Comparison of ENCODE assay signal across 9 mouse cellular contexts in genomic region chr11:55087006-55087405, GRCm38 (mm10). TPM values are rescaled to one million over a fixed set of nuclear protein-coding genes. Genes with fewer than 3 reads are reported as not detected.
DNase-seq lines count a peak whose midpoint lies in the region; ATAC-seq and TF ChIP-seq lines count a peak whose summit lies in the region.
"Had no signal": no experiment of that assay in that cellular context is flagged by ENCODE, and none has a peak within 500 bp of the region (broad histone marks: within the 10 kb centered on the region; RNA-seq: fewer than 3 reads in every experiment).

No protein-coding gene starts in this region.

- peak; percentile 79 for DNase-seq in neural tube, embryonic 10.5 days (ENCODE audit: extremely low spot score, low spot score)
- DNase-seq in c-Kit-positive CD71-positive TER-119-positive erythroid progenitor cells, embryonic 14.5 days (ENCODE audit: low spot score): peak; percentile 51
- DNase-seq in left cerebral cortex, postnatal 36 days (ENCODE audit: low spot score in 2 of 2): peak; percentile 49 to 56
- DNase-seq in stomach, postnatal 0 days (ENCODE audit: low spot score): peak; percentile 80

- peak; percentile 99 for TF ChIP-seq CTCF in stomach, postnatal 0 days (IDR thresholded peaks at IDR 0.05; ENCODE audit: low read depth)

- intact Hi-C loops in left cerebral cortex, postnatal 36 days (cut with DNase I): loop anchor here (1.0 to 5.0 kb wide), 4 partner anchors 40 to 205 kb away; no protein-coding TSS in a partner anchor

- no peaks in the 10 kb centered on the region for H3K9me3 ChIP-seq in neural tube, embryonic 15.5 days (replicated peaks)
- H3K9me3 ChIP-seq in forebrain, embryonic 16.5 days (ENCODE audit: control insufficient read depth, low read length): no peaks in the 10 kb centered on the region
- H3K9me3 ChIP-seq in hindbrain, embryonic 15.5 days: no peaks in the 10 kb centered on the region
- H3K9me3 ChIP-seq in stomach, postnatal 0 days (ENCODE audit: control insufficient read depth, low read length): no peaks in the 10 kb centered on the region

- 7% methylated on average over 10 of the region's 10 CpGs for WGBS in neural tube, embryonic 15.5 days
- 3% methylated on average over 10 of the region's 10 CpGs for WGBS in forebrain, embryonic 16.5 days
- WGBS in hindbrain, embryonic 15.5 days: 5% methylated on average over 10 of the region's 10 CpGs
- WGBS in stomach, postnatal 0 days: 9% methylated on average over 10 of the region's 10 CpGs

- H3K4me1 ChIP-seq in neural tube, embryonic 15.5 days: peaks cover 2% of the 10 kb centered on the region
- H3K4me1 ChIP-seq in forebrain, embryonic 16.5 days (replicated peaks; ENCODE audit: control insufficient read depth, insufficient read depth, low read length): no peaks in the 10 kb centered on the region
- H3K4me1 ChIP-seq in hindbrain, embryonic 15.5 days (replicated peaks): no peaks in the 10 kb centered on the region
- H3K4me1 ChIP-seq in stomach, postnatal 0 days (replicated peaks; ENCODE audit: control insufficient read depth, insufficient read depth): no peaks in the 10 kb centered on the region

- no peak overlapping the region for H3K9ac ChIP-seq in neural tube, embryonic 15.5 days (replicated peaks)
- H3K9ac ChIP-seq in forebrain, embryonic 16.5 days (replicated peaks; ENCODE audit: low read depth, low read length): no peak overlapping the region
- no peak overlapping the region for H3K9ac ChIP-seq in hindbrain, embryonic 15.5 days
- H3K9ac ChIP-seq in stomach, postnatal 0 days (ENCODE audit: low read length): no peak overlapping the region

- H3K27me3 ChIP-seq in neural tube, embryonic 15.5 days (replicated peaks): no peaks in the 10 kb centered on the region
- no peaks in the 10 kb centered on the region for H3K27me3 ChIP-seq in forebrain, embryonic 16.5 days (replicated peaks; ENCODE audit: control insufficient read depth, insufficient read depth, low read length)
- no peaks in the 10 kb centered on the region for H3K27me3 ChIP-seq in hindbrain, embryonic 15.5 days
- H3K27me3 ChIP-seq in stomach, postnatal 0 days (ENCODE audit: control insufficient read depth, insufficient read depth, low read length): no peaks in the 10 kb centered on the region

- no peaks in the 10 kb centered on the region for H3K36me3 ChIP-seq in neural tube, embryonic 15.5 days
- no peaks in the 10 kb centered on the region for H3K36me3 ChIP-seq in forebrain, embryonic 16.5 days (ENCODE audit: control insufficient read depth, insufficient read depth)
- no peaks in the 10 kb centered on the region for H3K36me3 ChIP-seq in hindbrain, embryonic 15.5 days
- no peaks in the 10 kb centered on the region for H3K36me3 ChIP-seq in stomach, postnatal 0 days (ENCODE audit: control insufficient read depth, insufficient read depth, low read length)

- H3K27ac ChIP-seq in neural tube, embryonic 15.5 days (replicated peaks): no peak overlapping the region
- H3K27ac ChIP-seq in forebrain, embryonic 16.5 days (ENCODE audit: low read length): no peak overlapping the region
- H3K27ac ChIP-seq in hindbrain, embryonic 15.5 days (replicated peaks): no peak overlapping the region
- no peak overlapping the region for H3K27ac ChIP-seq in stomach, postnatal 0 days (replicated peaks)

- ATAC-seq in neural tube, embryonic 15.5 days (ENCODE audit: low FRiP score): no peak
- ATAC-seq in forebrain, embryonic 16.5 days: peak; percentile 54; the same call in 1 of the 2 replicates
- ATAC-seq in hindbrain, embryonic 15.5 days (ENCODE audit: low FRiP score, low read depth): 0 out of 2 replicates have a peak, but pooled peaks have one; percentile 71
- ATAC-seq in monocyte, adult 5-6 weeks (replicated peaks; ENCODE audit: insufficient number of reproducible peaks, low FRiP score, low TSS enrichment, poor library complexity, severe bottlenecking): peak; percentile 90
- ATAC-seq in stomach, postnatal 0 days (ENCODE audit: low FRiP score, low TSS enrichment): peak; percentile 58; the same call in 1 of the 2 replicates

- H3K4me2 ChIP-seq in neural tube, embryonic 15.5 days: no peak overlapping the region
- H3K4me2 ChIP-seq in forebrain, embryonic 16.5 days (ENCODE audit: low read length): no peak overlapping the region
- no peak overlapping the region for H3K4me2 ChIP-seq in hindbrain, embryonic 15.5 days
- H3K4me2 ChIP-seq in stomach, postnatal 0 days (replicated peaks; ENCODE audit: low read depth): no peak overlapping the region

- H3K4me3 ChIP-seq in neural tube, embryonic 15.5 days (replicated peaks): no peak overlapping the region
- H3K4me3 ChIP-seq in forebrain, embryonic 16.5 days (replicated peaks; ENCODE audit: low read length): no peak overlapping the region
- H3K4me3 ChIP-seq in hindbrain, embryonic 15.5 days: no peak overlapping the region
- H3K4me3 ChIP-seq in stomach, postnatal 0 days (ENCODE audit: low read depth, low read length): no peak overlapping the region
- H3K4me3 ChIP-seq: erythroblast, embryonic 14.5 days had no signal

- no peak for TF ChIP-seq EP300 in stomach, postnatal 0 days (optimal IDR thresholded peaks at IDR 0.05)

RNA-seq across cellular contexts. Expression of gene Ccdc69, which starts 9.1 kb away (rescaled TPM):
- polyA plus RNA-seq in neural tube, embryonic 15.5 days (2015; fragmentation: Nextera tagmentation; extraction: Ambion mirVana): 0.56 and 2.7 TPM in 2 replicates
- 0.29 TPM in 1 of 2 replicates, not detected in the other for polyA plus RNA-seq in forebrain, embryonic 16.5 days (2015; fragmentation: Nextera tagmentation; extraction: Ambion mirVana)
- 0.45 and 0.49 TPM in 2 replicates for polyA plus RNA-seq in hindbrain, embryonic 15.5 days (2015; fragmentation: Nextera tagmentation; extraction: Ambion mirVana)
- total RNA-seq in left cerebral cortex, postnatal 36 days (2021): under 1 TPM in 1 of 2 experiments, not detected in 1; 0.25 TPM
- 41.1 to 55.7 TPM (median 42.3 TPM) in 3 replicates for total RNA-seq in monocyte, adult 5-6 weeks (2017)
- polyA plus RNA-seq in stomach, postnatal 0 days (2015; fragmentation: Nextera tagmentation; extraction: Ambion mirVana): 5.1 and 5.4 TPM in 2 replicates
- polyA plus RNA-seq: erythroblast, embryonic 14.5 days had no signal

RNA-seq across cellular contexts. Expression of gene Gm2a, which starts 10.9 kb away (rescaled TPM):
- polyA plus RNA-seq in neural tube, embryonic 15.5 days (2015; fragmentation: Nextera tagmentation; extraction: Ambion mirVana): 33.1 and 37.1 TPM in 2 replicates
- polyA plus RNA-seq in forebrain, embryonic 16.5 days (2015; fragmentation: Nextera tagmentation; extraction: Ambion mirVana): 20.9 and 21.4 TPM in 2 replicates
- 31.4 and 32.1 TPM in 2 replicates for polyA plus RNA-seq in hindbrain, embryonic 15.5 days (2015; fragmentation: Nextera tagmentation; extraction: Ambion mirVana)
- total RNA-seq in left cerebral cortex, postnatal 36 days (2021): 10 to 100 TPM; 34.3 to 41.6 TPM
- 182 to 271 TPM (median 223 TPM) in 3 replicates for total RNA-seq in monocyte, adult 5-6 weeks (2017)
- polyA plus RNA-seq in stomach, postnatal 0 days (2015; fragmentation: Nextera tagmentation; extraction: Ambion mirVana): 84.3 and 89.3 TPM in 2 replicates

RNA-seq across cellular contexts. Expression of gene Anxa6, which starts 53.8 kb away (rescaled TPM):
- 98.4 and 142 TPM in 2 replicates for polyA plus RNA-seq in neural tube, embryonic 15.5 days (2015; fragmentation: Nextera tagmentation; extraction: Ambion mirVana)
- polyA plus RNA-seq in forebrain, embryonic 16.5 days (2015; fragmentation: Nextera tagmentation; extraction: Ambion mirVana): 40.9 and 53.0 TPM in 2 replicates
- polyA plus RNA-seq in hindbrain, embryonic 15.5 days (2015; fragmentation: Nextera tagmentation; extraction: Ambion mirVana): 58.4 and 67.8 TPM in 2 replicates
- 10 to 100 TPM; 87.1 to 88.9 TPM for total RNA-seq in left cerebral cortex, postnatal 36 days (2021)
- total RNA-seq in monocyte, adult 5-6 weeks (2017): 264 to 506 TPM (median 281 TPM) in 3 replicates
- 140 and 141 TPM in 2 replicates for polyA plus RNA-seq in stomach, postnatal 0 days (2015; fragmentation: Nextera tagmentation; extraction: Ambion mirVana)
